Mouse (Mus musculus) stomach, postnatal 0 days (tissue): ENCODE results near the gene Csnk1d.

Source experiments
- CTCF ChIP-seq: IDR thresholded peaks from 2 replicates; pipeline ENCODE4 v1.5.1; 2016; ENCODE audit warnings: antibody characterized with exemption, low read depth, mild to moderate bottlenecking, moderate library complexity
- EP300 ChIP-seq: optimal IDR thresholded peaks from 2 replicates; pipeline ENCODE3; 2016; ENCODE audit warnings: antibody characterized with exemption

GRCm38 (mm10) chr11:120991791-120992190 lies 661 bp upstream of the Csnk1d start:
- TF ChIP-seq CTCF (no peak), EP300 (no peak)
